Comparison of ENCODE assay signal across 8 mouse cellular contexts in the genomic region with DNA sequence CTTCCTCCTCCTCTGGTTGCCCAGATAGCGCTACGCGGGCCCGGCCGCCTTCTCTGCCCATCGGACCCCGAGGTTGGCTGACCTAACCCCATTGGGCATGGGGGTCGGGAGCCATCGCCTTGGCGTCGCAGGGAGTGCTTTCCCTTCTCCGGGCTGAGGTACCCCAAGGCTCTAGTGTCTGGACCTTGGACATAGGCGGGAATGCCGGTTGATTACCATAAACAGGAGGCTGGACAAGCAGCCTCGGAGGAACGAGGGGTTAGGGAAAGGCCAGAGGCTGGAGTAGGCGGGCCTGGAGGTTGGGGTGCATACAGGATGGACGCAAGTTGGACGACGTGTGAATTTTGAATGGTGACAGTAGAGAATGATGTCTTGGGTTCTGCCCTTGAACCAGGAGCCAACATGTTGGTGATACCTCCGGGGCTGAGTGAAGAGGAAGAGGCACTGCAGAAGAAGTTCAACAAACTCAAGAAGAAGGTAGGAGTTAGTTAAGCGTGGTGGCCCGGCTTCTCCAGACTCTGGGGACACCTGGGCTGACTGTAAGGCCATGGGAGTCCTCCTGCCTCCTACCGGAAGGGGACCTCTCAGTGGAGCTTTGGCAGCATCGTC. TPM values are rescaled to one million over a fixed set of nuclear protein-coding genes. Genes with fewer than 3 reads are reported as not detected.
DNase-seq lines count a peak whose midpoint lies in the region; ATAC-seq and TF ChIP-seq lines count a peak whose summit lies in the region.

No protein-coding gene starts in this region.

- no peak for TF ChIP-seq EP300 in heart, adult 2 months (IDR thresholded peaks at IDR 0.05; ENCODE audit: insufficient read depth, low read depth, low read length)

- TF ChIP-seq CTCF in heart, adult 2 months (IDR thresholded peaks at IDR 0.05): no peak

- peaks cover 3% of the 10 kb centered on the region for H3K4me1 ChIP-seq in heart, adult 2 months (ENCODE audit: control insufficient read depth, insufficient read depth, low read length)
- peaks cover 23% of the 10 kb centered on the region for H3K4me1 ChIP-seq in forebrain, embryonic 13.5 days

- H3K4me3 ChIP-seq in heart, adult 2 months: peak overlapping the region; percentile 100
- peak overlapping the region; percentile 81 for H3K4me3 ChIP-seq in forebrain, embryonic 13.5 days
- H3K4me3 ChIP-seq in macrophage (ENCODE audit: inconsistent target): peak overlapping the region; percentile 90

- no peaks in the 10 kb centered on the region for H3K36me3 ChIP-seq in heart, adult 2 months (ENCODE audit: control insufficient read depth, insufficient read depth, low read length)
- H3K36me3 ChIP-seq in forebrain, embryonic 13.5 days (ENCODE audit: poor library complexity, severe bottlenecking): peaks cover 61% of the 10 kb centered on the region
- peaks cover 60% of the 10 kb centered on the region for H3K36me3 ChIP-seq in macrophage (ENCODE audit: inconsistent target)

- H3K27me3 ChIP-seq in heart, adult 2 months (ENCODE audit: control insufficient read depth, insufficient read depth, low read length): no peaks in the 10 kb centered on the region
- no peaks in the 10 kb centered on the region for H3K27me3 ChIP-seq in forebrain, embryonic 13.5 days

- no peak; the same call in 1 of the 2 replicates for ATAC-seq in forebrain, embryonic 13.5 days

- peak overlapping the region; percentile 81 for H3K9ac ChIP-seq in heart, adult 2 months (ENCODE audit: low read depth, low read length)
- H3K9ac ChIP-seq in forebrain, embryonic 13.5 days: peak overlapping the region; percentile 85

- WGBS in heart, adult 2 months: 2% methylated on average over 25 of the region's 25 CpGs
- 1% methylated on average over 25 of the region's 25 CpGs for WGBS in forebrain, embryonic 13.5 days
- WGBS in macrophage (ENCODE audit: missing documents): under 1% methylated on average over 25 of the region's 25 CpGs

- H3K79me2 ChIP-seq in heart, adult 2 months (replicated peaks; ENCODE audit: control insufficient read depth, insufficient read depth, low read length): no peaks in the 10 kb centered on the region
- H3K79me2 ChIP-seq in macrophage (ENCODE audit: inconsistent target): peaks cover 22% of the 10 kb centered on the region; the same call in 1 of the 2 replicates

- peak overlapping the region; percentile 69 for H3K27ac ChIP-seq in heart, adult 2 months
- peak overlapping the region; percentile 6; the same call in 1 of the 2 replicates for H3K27ac ChIP-seq in forebrain, embryonic 13.5 days
- peak overlapping the region; percentile 36 for H3K27ac ChIP-seq in macrophage

- DNase-seq in heart, adult 2 months: no peak
- DNase-seq in heart, postnatal 14 days: no peak
- DNase-seq in A20 (ENCODE audit: low read depth, low spot score): peak; percentile 61
- DNase-seq in ovary, postnatal 36 days (ENCODE audit: low spot score): no peak
- DNase-seq in frontal cortex, postnatal 36 days (ENCODE audit: low spot score in 2 of 2): no peak
- DNase-seq in layer of hippocampus, adult 18-20 months (ENCODE audit: low spot score in 2 of 2): no peak

- no peak for TF ChIP-seq POLR2A in heart, adult 2 months (IDR thresholded peaks at IDR 0.05; ENCODE audit: insufficient read depth, low read depth, low read length)

- peak overlapping the region; percentile 96 for H3K4me2 ChIP-seq in forebrain, embryonic 13.5 days

- intact Hi-C loops in heart, adult 2 months (cut with DNase I): loop anchor here (1.0 to 10.0 kb wide), 3 partner anchors 13 to 384 kb away; a partner anchor contains a TSS
- intact Hi-C loops in heart, postnatal 14 days (cut with DNase I): loop anchor here (2.0 to 10.0 kb wide), 4 partner anchors 48 to 392 kb away; a partner anchor contains a TSS

- no peaks in the 10 kb centered on the region for H3K9me3 ChIP-seq in forebrain, embryonic 13.5 days (replicated peaks)

RNA-seq across cellular contexts. Expression of a gene that starts 0.4 kb away (rescaled TPM):
- total RNA-seq in heart, adult 2 months (2021): 10 to 100 TPM; 14.9 to 15.8 TPM
- 12.3 and 15.5 TPM in 2 replicates for polyA plus RNA-seq in heart, adult 2 months (2012; rRNA removed)
- total RNA-seq in heart, postnatal 14 days (2021): 10 to 100 TPM; 13.1 to 15.5 TPM
- polyA plus RNA-seq in forebrain, embryonic 13.5 days (2015; fragmentation: Nextera tagmentation; extraction: Ambion mirVana): 106 and 109 TPM in 2 replicates
- total RNA-seq in macrophage (2018; cell fraction: chromatin; rRNA removed): 100 to 1,000 TPM in 3 of 26 experiments, 10 to 100 TPM in 23; 21.3 to 131 (median 54.8) TPM
- 10 to 100 TPM; 37.5 to 68.6 (median 51.6) TPM for total RNA-seq in macrophage (2018; cell fraction: cytosol; rRNA removed)
- 10 to 100 TPM; 14.6 to 53.0 (median 31.3) TPM for total RNA-seq in macrophage (2018; cell fraction: nucleus; rRNA removed)
- 46.9 to 59.7 TPM (median 52.1 TPM) in 3 replicates for polyA plus RNA-seq in macrophage (2018)
- 10 to 100 TPM; 34.1 to 39.6 TPM for total RNA-seq in layer of hippocampus, adult 18-20 months (2021)

RNA-seq across cellular contexts. Expression of a gene that starts 0.6 kb away (rescaled TPM):
- total RNA-seq in heart, adult 2 months (2021): 10 to 100 TPM; 18.1 to 26.8 TPM
- 28.9 and 37.7 TPM in 2 replicates for polyA plus RNA-seq in heart, adult 2 months (2012; rRNA removed)
- 10 to 100 TPM; 25.0 to 25.4 TPM for total RNA-seq in heart, postnatal 14 days (2021)
- polyA plus RNA-seq in forebrain, embryonic 13.5 days (2015; fragmentation: Nextera tagmentation; extraction: Ambion mirVana): 50.1 and 57.9 TPM in 2 replicates
- 100 to 1,000 TPM in 24 of 26 experiments, 10 to 100 TPM in 2; 67.4 to 259 (median 171) TPM for total RNA-seq in macrophage (2018; cell fraction: chromatin; rRNA removed)
- total RNA-seq in macrophage (2018; cell fraction: cytosol; rRNA removed): 10 to 100 TPM; 18.2 to 42.1 (median 27.7) TPM
- total RNA-seq in macrophage (2018; cell fraction: nucleus; rRNA removed): 100 to 1,000 TPM in 2 of 26 experiments, 10 to 100 TPM in 24; 34.3 to 117 (median 75.8) TPM
- 16.7 to 36.7 TPM (median 23.6 TPM) in 3 replicates for polyA plus RNA-seq in macrophage (2018)
- total RNA-seq in layer of hippocampus, adult 18-20 months (2021): 10 to 100 TPM; 70.1 to 74.2 TPM

RNA-seq across cellular contexts. Expression of a gene that starts 11.7 kb away (rescaled TPM):
- 1 to 10 TPM; 2.6 to 3.8 TPM for total RNA-seq in heart, adult 2 months (2021)
- 3.9 and 5.7 TPM in 2 replicates for polyA plus RNA-seq in heart, adult 2 months (2012; rRNA removed)
- total RNA-seq in heart, postnatal 14 days (2021): 1 to 10 TPM; 6.3 to 7.8 TPM
- polyA plus RNA-seq in forebrain, embryonic 13.5 days (2015; fragmentation: Nextera tagmentation; extraction: Ambion mirVana): 1.9 and 2.0 TPM in 2 replicates
- 100 to 1,000 TPM in 4 of 26 experiments, 10 to 100 TPM in 10, 1 to 10 TPM in 5, under 1 TPM in 5, not detected in 2; 0.43 to 201 (median 48.8) TPM for total RNA-seq in macrophage (2018; cell fraction: chromatin; rRNA removed)
- 100 to 1,000 TPM in 13 of 26 experiments, 1 to 10 TPM in 12, under 1 TPM in 1; 0.53 to 372 (median 68.0) TPM for total RNA-seq in macrophage (2018; cell fraction: cytosol; rRNA removed)
- total RNA-seq in macrophage (2018; cell fraction: nucleus; rRNA removed): 100 to 1,000 TPM in 13 of 26 experiments, 10 to 100 TPM in 1, 1 to 10 TPM in 11, under 1 TPM in 1; 0.99 to 661 (median 72.9) TPM
- polyA plus RNA-seq in macrophage (2018): 2.6 to 6.4 TPM (median 4.7 TPM) in 3 replicates
- not detected for total RNA-seq in layer of hippocampus, adult 18-20 months (2021)

RNA-seq across cellular contexts. Expression of a gene that starts 13.8 kb away (rescaled TPM):
- total RNA-seq in heart, adult 2 months (2021): 10 to 100 TPM; 12.4 to 14.2 TPM
- 22.9 and 28.3 TPM in 2 replicates for polyA plus RNA-seq in heart, adult 2 months (2012; rRNA removed)
- total RNA-seq in heart, postnatal 14 days (2021): 10 to 100 TPM; 17.5 to 18.2 TPM
- polyA plus RNA-seq in forebrain, embryonic 13.5 days (2015; fragmentation: Nextera tagmentation; extraction: Ambion mirVana): 68.6 and 75.7 TPM in 2 replicates
- 10 to 100 TPM; 12.6 to 96.8 (median 44.3) TPM for total RNA-seq in macrophage (2018; cell fraction: chromatin; rRNA removed)
- 10 to 100 TPM in 25 of 26 experiments, 1 to 10 TPM in 1; 9.8 to 18.8 (median 15.1) TPM for total RNA-seq in macrophage (2018; cell fraction: cytosol; rRNA removed)
- total RNA-seq in macrophage (2018; cell fraction: nucleus; rRNA removed): 10 to 100 TPM; 18.8 to 85.0 (median 43.6) TPM
- 13.6 to 19.8 TPM (median 15.8 TPM) in 3 replicates for polyA plus RNA-seq in macrophage (2018)
- total RNA-seq in layer of hippocampus, adult 18-20 months (2021): 10 to 100 TPM; 36.6 to 40.8 TPM

RNA-seq across cellular contexts. Expression of a gene that starts 13.9 kb away (rescaled TPM):
- total RNA-seq in heart, adult 2 months (2021): 1 to 10 TPM; 8.5 to 9.5 TPM
- 14.1 and 17.3 TPM in 2 replicates for polyA plus RNA-seq in heart, adult 2 months (2012; rRNA removed)
- total RNA-seq in heart, postnatal 14 days (2021): 10 to 100 TPM; 10.7 to 13.5 TPM
- polyA plus RNA-seq in forebrain, embryonic 13.5 days (2015; fragmentation: Nextera tagmentation; extraction: Ambion mirVana): 36.6 and 40.0 TPM in 2 replicates
- total RNA-seq in macrophage (2018; cell fraction: chromatin; rRNA removed): 100 to 1,000 TPM in 20 of 26 experiments, 10 to 100 TPM in 6; 85.9 to 145 (median 116) TPM
- total RNA-seq in macrophage (2018; cell fraction: cytosol; rRNA removed): 10 to 100 TPM; 16.3 to 35.4 (median 28.1) TPM
- 100 to 1,000 TPM in 2 of 26 experiments, 10 to 100 TPM in 24; 46.0 to 106 (median 74.1) TPM for total RNA-seq in macrophage (2018; cell fraction: nucleus; rRNA removed)
- polyA plus RNA-seq in macrophage (2018): 23.5 to 36.5 TPM (median 28.1 TPM) in 3 replicates
- total RNA-seq in layer of hippocampus, adult 18-20 months (2021): 10 to 100 TPM; 50.8 to 53.8 TPM

Comparison
In these comparisons a context has a peak if more than half of its experiments do, and no peak if none do; other contexts are left out.
1. H3K27ac ChIP-seq: peak in every context shown above with its lines; median percentile 69 in heart, adult 2 months; 36 in macrophage; 6 in forebrain, embryonic 13.5 days.